Mouse (Mus musculus) CD4-positive helper T cell, adult 2 months (primary cell): ENCODE data around the gene Znrf2.
"Not testable (repeated sequence)": the region's sequence is repeated elsewhere in the genome, so short reads cannot be mapped to it uniquely, and the experiment has no call there.

Source experiments
- DNase-seq: peaks from one replicate; pipeline ENCODE4 v3.0.0-alpha.2; 2012; ENCODE audit warnings: low read depth, missing footprints, low spot score

Gene Znrf2

DNA sequence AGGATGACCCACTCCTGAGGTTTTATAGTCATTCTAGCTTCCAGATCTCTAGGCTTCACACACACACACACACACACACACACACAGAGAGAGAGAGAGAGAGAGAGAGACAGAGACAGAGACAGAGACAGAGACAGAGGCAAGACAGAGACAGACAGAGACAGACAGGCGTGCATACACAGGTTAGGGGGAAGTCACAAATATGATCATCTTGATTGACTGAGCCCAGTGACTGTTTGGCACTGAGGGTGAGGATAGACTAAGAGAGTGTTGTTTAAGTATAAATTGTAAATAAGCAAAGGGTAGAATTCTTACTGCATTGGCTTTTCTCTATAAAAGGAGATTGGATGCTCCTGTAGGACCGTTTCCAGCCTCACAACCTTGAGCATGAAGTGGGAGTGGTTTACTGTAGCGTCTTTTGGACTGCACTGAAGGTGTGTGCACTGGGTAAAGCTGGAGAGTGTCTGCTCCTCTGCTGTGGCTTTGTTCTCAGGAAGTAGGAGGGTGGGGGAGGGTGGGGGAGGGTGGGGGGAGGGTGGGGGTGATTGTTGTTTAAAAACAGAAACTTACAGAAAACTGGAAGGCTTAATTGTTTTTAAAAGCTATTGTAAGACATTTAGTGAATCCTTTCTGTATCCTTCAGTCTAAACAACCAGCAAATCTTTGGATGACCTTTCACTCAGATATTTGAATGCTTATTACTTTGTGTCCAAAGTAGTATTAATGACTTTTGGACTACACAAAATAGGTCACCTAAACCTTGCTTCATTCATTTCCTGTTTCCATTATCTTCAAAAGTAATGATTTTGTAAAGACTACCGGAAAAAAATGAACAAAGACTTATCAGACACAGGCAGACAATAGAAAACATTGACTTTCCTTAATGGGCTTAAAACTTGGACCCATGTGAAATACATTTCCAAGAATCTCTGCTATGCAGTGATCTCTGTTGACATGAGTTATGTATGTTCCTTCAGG lies 32.8 kb downstream of the Znrf2 start:
- peak; percentile 74 for DNase-seq

GRCm38 (mm10) chr6:54851778-54852177 lies 35.1 kb downstream of the Znrf2 start:
- no peak for DNase-seq

DNA sequence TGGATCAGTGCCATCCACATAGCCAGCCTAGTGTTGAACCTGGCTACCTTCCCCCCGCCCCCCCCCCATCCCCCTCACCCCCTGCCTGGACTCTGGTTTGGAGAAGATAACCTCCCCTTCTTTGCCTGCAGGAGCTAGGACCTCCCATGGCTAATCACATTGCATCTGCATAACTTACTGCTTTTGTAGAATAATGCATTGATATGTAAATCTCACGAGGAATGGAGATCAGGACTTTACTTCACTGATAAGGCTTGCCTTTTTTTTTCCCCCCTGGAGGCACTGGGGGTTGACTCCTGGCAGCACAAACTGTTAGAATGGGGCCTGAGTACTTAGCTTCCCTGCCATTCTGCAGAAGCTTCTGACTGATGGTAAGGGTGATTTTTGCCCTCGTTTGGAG lies 36.0 kb downstream of the Znrf2 start:
- DNase-seq, result no peak

GRCm38 (mm10) chr6:54854859-54855258 lies 38.1 kb downstream of the Znrf2 start:
- DNase-seq, result peak; percentile 31

GRCm38 (mm10) chr6:54855801-54856583 lies 39.3 kb downstream of the Znrf2 start:
- DNase-seq, result no peak

DNA sequence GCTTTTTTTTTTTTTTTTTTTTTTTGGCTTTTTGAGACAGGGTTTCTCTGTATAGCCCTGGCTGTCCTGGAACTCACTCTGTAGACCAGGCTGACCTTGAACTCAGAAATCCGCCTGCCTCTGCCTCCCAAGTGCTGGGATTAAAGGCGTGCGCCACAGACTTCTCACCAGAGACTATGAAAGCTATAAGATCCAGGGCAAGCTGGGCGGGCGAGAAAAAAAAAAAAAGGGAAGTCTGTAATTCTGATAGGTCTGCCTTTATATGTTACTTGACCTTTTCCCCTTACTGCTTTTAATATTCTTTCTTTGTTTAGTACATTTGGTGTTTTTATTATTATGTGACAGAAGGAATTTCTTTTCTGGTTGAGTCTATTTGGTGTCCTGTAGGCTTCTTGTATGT lies 42.4 kb downstream of the Znrf2 start:
- DNase-seq, result not testable (repeated sequence)

DNA sequence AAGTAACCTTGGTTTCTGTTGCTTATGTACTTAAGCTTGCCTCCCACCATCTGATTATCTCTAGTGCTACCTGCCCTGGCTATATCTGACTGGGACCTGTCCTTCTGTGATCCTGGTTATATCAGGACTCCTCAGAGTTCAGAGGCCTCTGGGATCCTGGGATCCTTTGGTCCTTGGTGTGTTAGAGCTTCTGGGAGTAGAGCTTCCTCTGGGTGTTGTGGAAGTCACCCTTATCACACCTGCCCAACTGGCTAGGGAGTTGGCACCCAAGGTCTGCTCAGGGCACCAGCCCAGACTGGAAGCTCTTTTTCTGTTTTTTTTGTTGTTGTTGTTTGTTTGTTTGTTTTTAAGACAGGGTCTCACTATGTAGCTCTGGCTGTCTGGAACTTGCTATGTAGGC lies 43.5 kb downstream of the Znrf2 start:
- no peak for DNase-seq

GRCm38 (mm10) chr6:54866731-54867410 lies 50.2 kb downstream of the Znrf2 start:
- peak; percentile 50 for DNase-seq

DNA sequence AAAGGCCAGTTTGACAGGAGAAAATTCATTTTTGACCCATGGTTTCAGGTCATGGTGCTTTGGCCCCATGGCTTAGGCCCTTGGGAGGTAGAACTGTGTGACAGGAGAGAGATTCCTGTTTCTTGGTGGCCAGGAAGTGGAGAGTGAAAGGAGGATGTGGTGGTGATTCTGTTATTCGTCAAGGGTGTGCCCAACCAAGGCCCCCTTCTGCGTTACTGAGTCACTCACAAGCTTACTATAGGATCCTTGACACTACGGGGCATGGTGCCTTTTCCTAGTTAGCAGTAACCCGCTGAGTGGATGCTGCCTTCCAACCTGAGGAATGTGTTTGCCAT lies 50.7 kb downstream of the Znrf2 start:
- peak; percentile 54 for DNase-seq

- no peak for DNase-seq
These were observed 56.3 kb downstream of the Znrf2 start for GRCm38 (mm10) chr6:54873029-54873428.

DNA sequence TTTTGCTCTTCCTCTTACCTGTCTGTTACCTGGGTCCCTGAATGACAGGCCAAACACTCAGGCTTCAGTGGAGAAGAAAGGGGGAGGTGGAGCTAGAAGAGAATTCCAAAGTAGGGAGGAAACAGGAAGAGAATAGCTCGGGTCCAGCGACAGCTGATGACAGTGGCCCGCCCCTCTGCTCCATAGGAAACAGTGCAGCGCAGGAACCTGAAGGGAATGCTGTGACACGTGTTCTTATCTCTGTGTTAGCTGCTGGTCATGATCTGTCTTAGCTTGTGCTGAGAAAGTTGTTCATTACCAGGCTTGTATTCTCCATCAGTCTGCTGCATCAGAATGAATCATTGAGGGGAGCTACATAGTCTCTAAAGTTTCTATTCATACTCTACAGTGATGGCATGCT lies 60.1 kb downstream of the Znrf2 start:
- DNase-seq, result no peak

DNA sequence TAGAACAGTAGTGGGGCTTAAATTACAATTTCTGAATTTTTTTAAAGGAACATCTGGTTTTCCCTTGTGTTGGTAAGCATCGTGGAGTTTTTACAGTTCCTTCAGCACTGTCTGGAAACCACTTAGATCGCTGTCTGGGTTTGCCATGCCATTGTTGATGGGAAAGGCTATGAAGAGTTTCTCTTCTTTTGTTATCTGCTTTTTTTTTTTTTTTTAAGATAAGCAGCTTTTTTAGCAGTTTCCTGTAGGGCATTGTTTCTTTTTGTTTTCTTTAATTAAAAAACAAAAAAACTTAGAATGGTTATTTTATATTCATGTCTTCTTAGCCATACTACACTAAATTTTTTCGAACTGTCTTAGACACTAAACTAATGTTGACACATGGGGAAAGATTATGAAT lies 60.9 kb downstream of the Znrf2 start:
- no peak for DNase-seq

DNA sequence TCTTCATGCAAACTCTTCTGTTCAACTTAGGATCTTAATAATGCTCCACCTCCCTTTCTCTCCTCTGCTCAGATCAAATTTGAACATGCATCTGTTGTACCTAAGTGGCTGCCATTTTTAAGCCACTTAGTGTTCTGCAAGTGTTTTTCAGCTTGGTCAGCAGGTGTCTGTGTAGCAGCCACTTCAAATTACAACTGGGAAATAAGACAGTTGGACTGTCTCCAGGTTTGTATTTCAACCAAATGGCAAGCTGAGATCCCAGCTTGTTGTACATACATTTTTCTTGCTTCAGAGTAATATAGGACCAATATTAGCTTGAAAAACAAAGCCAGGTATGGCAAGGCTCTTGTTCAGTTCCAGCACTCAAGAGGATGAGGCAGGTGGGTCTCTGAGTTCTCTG lies 61.8 kb downstream of the Znrf2 start:
- no peak for DNase-seq

DNA sequence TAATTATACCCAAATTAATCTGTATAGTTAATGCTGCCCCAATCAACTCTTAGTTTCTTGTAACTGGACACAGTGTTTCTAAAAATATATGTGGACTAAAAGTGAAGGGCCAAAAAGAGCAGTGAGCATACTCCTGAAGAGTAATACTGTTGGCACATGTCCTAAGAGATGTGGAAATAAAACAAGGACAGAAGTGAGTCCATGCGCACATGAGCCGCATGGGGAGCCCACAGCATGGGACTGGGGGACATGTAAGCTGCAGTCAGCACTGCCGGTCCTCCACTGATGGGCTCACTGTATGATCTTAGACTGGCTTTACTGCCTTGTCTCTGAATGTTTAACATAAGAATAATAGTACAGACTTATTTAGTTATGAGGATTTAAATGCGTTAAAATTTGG lies 63.4 kb downstream of the Znrf2 start:
- DNase-seq, result no peak

DNA sequence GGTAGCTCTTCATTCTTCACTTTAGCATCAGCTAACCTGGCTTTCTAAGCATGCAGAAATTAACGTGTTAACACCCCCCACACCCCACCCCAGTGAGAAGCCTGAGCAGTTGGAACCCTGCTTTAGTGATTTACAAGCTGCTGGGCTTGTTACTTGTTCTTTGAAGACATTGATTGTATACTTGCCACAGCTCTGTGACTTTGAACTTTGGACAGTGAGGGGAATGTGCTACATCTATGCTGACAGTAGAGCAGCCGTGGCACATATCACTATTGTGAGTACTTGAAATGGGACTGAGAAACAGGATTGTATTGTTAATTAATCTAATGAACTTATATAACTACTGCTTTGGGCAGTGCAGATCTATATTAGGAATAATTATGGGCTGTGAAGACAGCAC lies 66.7 kb downstream of the Znrf2 start:
- DNase-seq, result no peak

- DNase-seq, result no peak
These were observed 69.5 kb downstream of the Znrf2 start for GRCm38 (mm10) chr6:54886195-54886594.

DNA sequence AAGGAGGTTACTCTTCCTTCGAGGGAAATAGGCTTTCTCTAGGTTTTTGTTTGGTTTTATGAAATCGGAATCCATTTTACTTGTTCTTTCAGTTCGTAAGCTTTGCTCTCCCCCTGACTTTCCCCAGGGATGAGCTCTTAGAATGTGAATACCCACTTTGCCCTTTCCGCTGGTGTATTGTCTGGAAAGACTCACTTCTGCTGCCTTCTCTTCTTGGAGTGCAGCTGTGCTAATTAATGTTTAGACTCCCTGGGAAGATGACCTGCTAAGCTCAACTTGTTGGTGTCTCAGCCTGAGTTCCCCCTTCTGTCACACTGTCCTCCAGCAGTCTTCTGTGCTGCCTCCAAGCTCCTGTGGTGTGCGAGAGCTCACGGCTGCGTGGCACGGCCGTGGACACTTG lies 73.5 kb downstream of the Znrf2 start:
- DNase-seq, result no peak

DNA sequence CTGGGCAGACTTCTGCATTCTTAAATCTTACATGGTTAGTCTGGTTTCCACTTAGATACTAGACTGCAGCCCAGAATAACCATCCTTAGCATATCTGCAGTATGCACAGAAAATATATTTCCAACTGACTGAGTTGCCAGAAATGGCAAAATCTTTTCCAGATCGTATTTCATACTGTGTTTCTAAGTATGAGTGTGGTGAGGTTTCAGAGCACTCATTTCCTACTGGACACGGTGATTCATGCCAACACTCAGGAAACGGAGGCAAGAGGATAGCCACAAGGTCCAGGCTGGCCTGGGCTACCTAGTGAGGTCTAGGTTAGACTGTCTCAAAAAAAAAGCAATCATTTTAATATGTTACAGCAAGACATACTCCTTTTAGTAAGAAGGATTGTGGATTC lies 74.7 kb downstream of the Znrf2 start:
- DNase-seq, result no peak

- no peak for DNase-seq
These were observed 83.5 kb downstream of the Znrf2 start for GRCm38 (mm10) chr6:54900256-54900655.

- DNase-seq, result peak; percentile 31
These were observed 85.8 kb downstream of the Znrf2 start for GRCm38 (mm10) chr6:54902547-54902946.

DNA sequence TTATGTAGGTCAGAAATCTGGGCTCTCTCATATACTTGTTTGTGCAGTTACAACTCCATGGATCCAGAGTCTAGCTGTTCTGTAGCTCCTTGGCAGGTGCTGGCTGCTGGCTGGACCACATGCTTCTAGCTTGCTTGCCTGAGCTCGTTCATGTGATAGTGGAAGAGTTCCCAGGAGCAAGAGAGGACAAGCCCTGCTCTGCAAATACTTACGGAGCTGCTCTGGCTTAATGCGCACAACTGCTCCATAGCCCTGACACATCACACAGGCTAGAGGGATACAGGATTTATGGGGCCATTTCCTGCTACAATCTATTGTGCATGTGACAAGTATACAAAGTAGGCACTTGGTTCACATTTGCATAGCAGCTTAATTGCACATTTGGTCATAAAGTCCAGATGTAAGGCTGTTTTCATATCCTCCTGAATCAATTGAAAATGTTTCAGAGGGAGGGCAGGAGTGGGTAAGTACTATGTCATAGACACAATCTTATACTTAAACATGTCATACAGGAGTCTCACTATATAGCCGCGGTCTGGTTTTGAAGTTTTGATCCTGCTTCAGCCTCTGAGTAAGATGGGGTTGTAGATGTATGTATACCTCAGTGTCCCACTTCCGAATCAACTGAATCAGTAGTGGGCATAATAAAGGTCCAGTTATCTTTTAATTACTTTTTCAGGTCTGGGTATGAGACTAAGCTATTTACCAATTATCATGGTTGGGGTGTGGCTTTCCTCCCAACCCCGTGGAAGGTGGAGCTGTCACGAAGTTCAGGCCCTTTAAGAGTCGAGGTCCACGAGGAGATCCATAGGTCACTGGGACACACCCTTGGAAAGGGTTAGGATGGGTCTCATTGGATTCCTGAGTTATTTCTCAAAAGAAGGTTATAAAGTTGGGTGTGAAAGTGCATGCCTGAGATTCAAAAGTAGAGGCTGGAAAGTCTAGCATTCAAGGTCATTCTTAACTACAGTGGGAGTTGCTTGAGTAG lies 89.6 kb downstream of the Znrf2 start:
- DNase-seq, result no peak
